Mouse (Mus musculus): ENCODE measurements around the gene Tldc1.

DNA sequence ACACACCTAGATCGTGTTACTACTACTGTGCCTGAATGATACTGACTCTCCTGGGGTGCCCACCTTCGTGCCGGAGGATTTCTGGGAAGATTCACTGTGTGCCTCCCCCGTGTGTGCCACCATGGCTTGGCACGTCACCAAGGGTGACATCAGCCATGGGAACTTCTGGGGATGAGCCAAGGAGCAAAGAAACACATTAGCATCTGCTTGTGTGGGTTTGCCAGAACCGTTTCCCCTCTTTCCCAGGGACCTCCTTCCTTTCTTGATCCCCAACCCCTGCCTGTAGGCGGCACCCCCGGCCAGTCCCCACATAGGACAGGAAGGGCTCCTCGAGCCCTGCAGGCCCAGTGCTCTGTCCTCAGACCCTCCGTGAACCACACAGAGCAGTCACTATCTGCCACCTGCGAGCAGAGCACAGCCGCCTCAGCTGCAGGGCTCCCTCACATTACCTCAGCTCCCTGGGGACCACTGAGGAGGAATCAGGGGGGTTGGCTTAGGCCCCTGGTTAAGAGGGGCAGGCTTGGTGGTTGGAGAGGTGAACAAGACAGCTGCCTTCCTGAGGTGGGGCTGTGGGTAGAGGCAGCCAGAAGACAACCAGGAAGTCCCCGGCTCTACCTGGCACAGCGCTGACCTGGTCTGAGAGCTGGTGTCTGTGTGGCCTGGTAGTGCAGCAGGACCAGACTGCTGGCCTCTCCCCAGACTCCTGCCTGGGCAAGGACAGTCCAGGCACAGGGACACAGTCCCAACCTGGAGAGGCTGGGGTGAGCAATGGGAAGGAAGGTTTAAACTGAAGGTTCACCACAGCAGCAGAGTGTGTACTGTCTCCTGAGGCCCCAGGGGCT, 28.4 kb upstream of the Tldc1 start:
- TF ChIP-seq CTCF (IDR thresholded peaks at IDR 0.05; ENCODE audit: borderline replicate concordance, insufficient read depth, low read length) (no peak), POLR2A (IDR thresholded peaks at IDR 0.05; ENCODE audit: low read depth, low read length) (no peak)

All from embryonic fibroblast, embryonic 13.5 days (primary cell).